Mouse (Mus musculus): ENCODE measurements around the gene Syngr1. TPM values are rescaled to one million over a fixed set of nuclear protein-coding genes. Genes with fewer than 3 reads are reported as not detected.

The Syngr1 gene
- total RNA-seq, 2 experiments from 2014 or later: 1.5 to 3.6 TPM

DNA sequence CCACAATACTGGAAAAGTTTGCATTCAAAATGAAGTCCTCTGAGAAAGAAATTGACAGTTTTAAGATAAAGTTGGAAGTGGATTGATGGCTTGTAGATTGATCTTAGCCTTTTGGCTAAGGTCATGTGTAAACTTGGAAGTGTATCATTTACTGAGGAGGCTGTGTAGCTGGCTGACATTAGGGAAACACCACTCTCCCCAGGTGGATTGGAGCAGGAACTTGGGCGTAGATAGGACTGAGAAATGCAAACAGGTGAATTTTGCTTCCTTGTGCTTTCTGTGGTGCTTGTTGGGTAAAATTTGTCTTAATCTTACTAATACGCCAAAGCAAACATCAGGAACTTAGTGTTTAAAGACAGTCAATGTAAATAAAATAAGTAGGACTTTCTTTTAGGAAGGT lies 49.2 kb downstream of the Syngr1 start:
- no peak for ATAC-seq (replicated peaks; ENCODE audit: poor library complexity)

DNA sequence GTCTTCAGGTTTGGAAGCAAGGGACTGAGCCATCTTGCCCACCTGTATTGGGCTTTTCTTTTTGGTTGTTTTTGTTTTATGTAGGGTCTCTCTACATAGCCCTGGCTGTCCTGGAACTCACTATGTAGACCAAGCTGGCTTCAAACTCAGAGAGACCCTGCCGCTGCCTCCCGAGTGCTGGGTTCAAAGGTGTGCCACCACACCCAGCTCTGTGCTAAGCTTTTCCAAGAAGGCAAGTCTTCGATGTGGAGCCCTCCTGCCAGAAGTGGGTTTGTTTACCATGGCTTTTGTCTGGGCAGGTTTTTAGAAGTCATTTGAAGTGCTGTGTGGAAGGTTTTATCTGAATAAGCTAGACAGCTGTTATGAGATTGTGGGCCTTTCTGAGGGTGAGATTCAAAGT lies 49.7 kb downstream of the Syngr1 start:
- no peak for ATAC-seq (replicated peaks; ENCODE audit: poor library complexity)

DNA sequence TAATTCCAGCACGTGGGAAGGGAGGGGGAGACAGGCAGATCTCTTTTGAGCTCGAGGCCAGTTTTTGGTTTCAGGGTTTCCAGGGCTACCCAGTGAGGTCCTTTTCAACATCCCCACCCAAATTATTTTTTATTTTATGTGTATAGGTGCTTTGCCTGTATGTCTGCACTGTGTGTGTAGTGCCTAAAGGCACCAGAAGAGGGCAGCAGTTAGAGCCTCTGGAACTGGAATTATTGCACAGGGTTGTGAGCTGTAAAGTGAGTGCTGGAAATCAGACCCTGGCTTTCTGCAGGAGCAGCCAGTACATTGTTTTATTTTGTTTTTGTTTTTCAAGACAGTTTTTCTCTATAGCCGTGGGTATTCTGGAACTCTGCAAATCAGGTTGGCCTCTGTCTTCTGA lies 51.0 kb downstream of the Syngr1 start:
- ATAC-seq (replicated peaks; ENCODE audit: poor library complexity): no peak

DNA sequence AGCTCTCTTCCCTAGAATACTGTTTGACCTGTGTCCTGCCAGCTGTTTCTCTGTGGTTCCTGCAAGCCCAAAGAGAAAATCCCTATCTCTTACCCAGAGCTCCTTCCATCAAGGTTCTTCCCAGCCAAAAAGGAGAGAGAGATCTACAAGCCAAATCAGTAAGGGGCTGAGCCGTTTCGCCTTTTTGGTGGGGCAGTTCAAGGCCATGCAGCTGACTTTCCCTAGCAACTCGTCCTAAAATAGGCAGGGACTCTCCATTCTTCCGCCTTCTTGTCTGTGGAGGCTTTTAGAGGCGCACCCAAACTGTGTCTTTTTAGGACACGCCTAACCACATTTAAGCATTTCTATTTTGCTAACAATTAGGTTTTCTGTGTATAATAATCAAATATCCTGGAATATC lies 52.6 kb downstream of the Syngr1 start:
- ATAC-seq (replicated peaks; ENCODE audit: poor library complexity): no peak

DNA sequence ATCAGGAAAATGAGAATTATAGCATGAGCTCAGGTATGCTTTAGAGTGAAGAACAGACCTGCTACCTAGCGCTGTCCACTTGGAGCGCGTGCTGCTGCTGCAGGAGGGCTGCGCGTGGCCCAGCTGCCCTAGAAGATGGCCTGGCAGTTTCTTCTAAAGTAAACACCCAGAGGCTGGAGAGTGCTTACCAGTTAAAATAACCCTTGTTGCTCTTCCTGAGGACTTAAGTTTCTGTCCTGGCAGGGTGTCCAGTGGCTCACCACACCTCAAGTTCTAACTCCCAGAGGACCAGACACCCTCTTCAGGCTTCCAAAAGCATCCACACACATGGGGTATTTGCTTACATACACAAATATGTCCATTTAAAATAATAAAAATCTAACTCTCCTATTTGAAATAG lies 54.3 kb downstream of the Syngr1 start:
- ATAC-seq (replicated peaks; ENCODE audit: poor library complexity): no peak

DNA sequence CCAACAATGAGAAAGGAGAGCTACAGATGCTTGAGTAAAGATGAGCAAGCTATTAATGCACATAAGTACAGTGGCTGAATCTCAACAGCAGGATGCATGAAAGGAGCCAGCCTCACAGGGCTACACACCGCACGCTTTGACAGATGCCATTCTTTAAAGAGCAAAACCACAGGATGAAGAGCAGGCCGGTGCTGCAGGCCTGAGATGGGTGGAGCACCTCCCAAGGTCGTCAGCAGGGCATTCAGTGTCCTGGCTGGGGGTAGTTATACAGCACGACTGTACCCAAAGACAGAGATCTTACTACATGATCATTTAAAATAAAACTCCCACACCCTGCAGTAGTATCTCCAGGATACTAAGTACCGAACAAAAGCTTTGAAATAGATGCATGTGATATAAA lies 55.0 kb downstream of the Syngr1 start:
- 0 out of 2 replicates have a peak, but pooled peaks have one; percentile 11 for ATAC-seq (replicated peaks; ENCODE audit: poor library complexity)

DNA sequence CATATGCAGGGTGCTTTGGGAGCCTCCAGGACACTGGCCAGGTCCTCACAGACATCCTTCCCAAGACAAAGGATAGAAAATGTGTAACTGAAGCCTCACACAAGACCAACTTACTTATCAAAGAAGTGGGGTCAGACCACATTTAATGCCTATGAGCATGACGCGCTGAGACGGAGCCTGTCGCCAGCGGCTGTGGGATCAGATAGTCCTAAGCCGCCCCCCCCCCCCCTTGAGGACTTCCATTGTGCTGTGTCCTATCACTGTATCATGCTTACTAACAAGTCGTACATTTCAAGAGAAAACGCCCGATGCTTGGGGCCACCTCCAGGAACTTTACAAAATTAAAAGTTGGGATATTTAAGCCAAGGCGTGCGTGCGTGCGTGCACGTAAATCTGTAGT lies 56.0 kb downstream of the Syngr1 start:
- peak; percentile 54 for ATAC-seq (replicated peaks; ENCODE audit: poor library complexity)

DNA sequence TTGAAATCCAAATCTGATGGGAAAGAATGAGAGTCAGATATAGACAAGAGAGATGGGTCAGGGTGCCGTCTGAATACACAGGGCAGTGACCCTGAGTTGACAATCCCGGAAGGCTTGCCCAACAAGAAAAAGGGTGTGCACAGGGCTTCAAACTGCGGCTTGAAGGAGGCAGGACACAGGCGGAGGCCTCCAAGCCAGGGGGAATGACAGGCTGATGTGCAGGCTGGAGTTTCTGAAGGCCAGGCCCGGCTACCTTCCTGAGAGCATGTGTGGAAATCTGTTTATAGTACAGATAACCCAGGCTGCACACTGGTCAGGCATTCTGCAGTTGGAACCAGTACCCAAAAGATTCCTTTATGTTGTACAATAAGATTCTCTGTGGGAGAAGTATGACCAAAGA lies 56.4 kb downstream of the Syngr1 start:
- no peak for ATAC-seq (replicated peaks; ENCODE audit: poor library complexity)

DNA sequence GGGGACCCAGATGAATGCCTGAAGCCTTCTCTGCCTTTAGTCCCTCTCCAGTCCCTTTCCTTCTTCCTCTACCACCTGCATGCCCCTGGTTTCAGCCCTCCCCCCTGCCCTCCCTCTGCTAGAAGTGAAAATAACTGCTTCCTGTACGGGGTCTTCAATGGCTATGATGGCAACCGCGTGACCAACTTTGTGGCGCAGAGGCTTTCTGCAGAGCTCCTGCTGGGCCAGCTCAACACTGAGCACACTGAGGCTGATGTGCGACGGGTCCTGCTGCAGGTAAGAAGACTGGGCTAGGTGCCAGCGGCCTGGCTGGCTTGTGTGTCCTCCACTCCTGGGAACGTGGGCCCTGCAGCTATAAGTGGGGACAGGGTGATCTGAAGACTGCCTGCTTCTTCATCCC lies 57.4 kb downstream of the Syngr1 start:
- ATAC-seq (replicated peaks; ENCODE audit: poor library complexity): no peak

DNA sequence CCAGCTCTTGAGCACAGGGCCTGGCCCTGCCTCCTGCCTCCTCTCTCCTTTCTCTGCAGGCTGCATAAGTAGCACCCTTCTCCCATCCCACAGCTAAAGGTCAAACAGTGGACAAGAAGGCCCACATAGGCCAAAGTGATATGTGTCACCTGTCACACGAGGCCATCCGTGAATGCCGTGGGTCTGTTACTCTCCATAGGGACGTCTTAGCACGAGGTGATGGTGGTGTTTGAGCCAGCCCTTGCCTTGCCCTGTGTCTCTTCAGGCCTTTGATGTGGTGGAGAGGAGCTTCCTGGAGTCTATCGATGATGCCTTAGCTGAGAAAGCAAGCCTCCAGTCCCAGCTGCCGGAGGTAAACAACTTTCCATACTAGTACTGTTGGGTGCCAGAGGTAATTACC lies 58.4 kb downstream of the Syngr1 start:
- ATAC-seq (replicated peaks; ENCODE audit: poor library complexity): no peak

DNA sequence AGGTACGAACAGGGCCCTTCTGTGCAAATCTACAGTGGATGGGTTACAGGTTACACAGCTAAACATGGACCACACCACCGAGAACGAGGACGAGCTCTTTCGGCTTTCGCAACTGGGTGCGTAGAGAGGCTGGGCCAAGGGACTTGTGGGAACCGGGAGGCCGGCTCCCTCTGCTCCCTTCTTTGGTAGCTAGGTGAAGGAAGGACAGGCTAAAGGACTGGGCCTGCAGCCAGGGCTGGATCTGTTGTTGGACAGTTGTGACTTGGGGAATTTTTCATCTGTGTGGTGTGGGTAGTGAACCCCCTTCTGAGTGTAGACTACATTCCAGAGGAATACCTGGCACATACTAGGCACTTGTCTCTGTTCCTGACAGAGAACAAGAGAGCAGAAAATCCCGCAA lies 61.5 kb downstream of the Syngr1 start:
- ATAC-seq (replicated peaks; ENCODE audit: poor library complexity): no peak

DNA sequence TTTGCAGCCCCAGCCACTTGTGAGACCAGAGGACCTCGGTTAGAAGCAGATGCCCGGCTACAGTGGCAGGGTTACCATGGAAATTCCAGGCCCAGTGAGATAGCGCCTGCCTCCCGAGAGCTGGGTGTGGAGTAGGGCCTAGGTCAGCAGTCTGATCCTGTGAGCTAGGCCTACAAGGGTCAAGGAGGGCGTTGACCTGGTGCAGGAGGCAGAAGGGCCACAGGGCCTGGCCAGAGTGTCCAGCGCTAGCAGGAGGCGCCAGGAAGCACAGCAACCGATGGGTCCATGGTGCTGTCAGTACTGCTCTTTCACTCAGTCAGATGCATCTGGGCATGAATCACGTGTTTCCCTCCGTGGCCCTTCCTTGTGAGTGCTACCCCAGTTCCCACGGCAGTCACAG lies 62.6 kb downstream of the Syngr1 start:
- no peak for ATAC-seq (replicated peaks; ENCODE audit: poor library complexity)

DNA sequence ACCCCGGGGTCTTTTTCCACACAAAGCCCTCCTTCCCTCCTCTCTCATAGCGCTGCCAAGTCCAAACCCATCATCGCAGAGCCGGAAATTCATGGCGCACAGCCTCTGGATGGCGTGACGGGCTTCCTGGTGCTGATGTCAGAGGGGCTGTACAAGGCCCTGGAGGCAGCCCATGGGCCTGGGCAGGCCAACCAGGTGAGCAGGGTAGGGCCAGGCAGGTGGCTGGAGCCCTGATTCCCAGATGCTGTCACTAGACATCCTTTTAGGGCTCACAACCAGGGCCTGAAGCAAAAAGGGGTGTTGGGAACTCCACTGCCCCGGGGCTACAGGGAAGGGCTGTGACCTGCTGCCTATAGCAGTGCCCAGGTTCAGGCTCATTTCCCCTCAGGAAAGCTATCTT lies 64.6 kb downstream of the Syngr1 start:
- ATAC-seq (replicated peaks; ENCODE audit: poor library complexity): no peak

DNA sequence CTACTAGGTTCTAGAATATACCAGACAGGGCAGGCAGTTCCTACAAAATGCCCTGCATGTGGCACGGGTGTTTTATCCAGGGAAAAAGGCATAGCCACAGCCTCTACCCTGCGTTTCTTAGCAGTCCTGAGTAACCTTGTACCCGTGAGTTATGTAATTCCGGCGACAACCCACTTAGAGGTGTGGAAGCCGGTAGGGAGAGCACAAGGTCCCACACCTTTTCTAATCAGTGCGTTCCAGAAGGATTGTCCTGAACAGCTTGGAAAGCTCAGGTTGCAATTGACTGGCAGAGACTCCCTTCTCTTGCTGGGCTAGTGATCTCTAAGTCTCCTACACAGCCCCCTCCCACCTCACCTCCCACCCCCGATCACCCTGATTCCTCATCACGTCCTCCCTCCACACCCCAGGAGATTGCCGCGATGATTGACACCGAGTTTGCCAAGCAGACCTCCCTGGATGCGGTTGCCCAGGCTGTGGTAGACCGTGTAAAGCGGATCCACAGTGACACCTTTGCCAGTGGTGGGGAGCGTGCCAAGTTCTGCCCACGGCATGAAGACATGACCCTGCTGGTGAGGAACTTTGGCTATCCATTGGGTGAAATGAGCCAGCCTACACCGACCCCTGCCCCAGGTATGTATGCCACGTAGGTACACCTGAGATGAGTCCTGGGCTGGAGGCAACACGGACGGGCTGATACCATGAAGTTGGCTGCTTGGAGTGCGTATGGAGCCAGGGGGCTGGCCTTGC lies 66.2 kb downstream of the Syngr1 start:
- ATAC-seq (replicated peaks; ENCODE audit: poor library complexity): no peak

DNA sequence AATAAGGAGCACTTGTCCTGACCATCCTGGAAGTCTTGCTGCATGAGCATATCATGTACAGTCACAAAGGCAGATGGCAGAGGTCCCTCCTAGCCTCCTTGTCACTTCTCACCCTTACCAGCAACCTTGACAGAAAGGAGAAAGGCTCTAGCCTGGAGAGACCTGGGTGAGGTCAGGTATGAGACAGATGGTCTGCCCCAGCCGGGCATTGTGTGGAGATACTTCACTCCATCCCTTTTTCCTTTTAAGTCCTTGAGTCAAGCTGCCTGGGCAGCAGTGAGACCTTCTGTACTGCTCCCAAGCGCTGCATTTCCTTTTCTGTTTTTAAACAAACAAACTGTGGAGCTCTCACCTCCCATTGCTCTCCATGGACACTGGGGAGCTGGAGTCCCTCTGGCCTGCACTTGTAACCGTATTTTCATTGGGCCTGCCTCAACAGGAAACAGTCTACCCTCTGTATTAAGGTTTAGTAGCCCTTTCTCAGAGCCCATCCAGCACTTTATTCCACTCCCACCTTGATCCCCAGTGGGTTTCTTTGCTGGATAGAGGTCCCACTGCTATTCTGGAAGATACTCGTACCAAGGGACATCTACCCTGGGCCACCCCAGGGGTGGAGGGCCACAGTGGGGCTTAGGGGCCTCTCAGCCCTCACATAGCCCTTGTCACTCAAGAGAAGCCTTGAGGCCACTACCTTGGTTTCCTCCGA lies 67.0 kb downstream of the Syngr1 start:
- ATAC-seq (replicated peaks; ENCODE audit: poor library complexity): no peak

DNA sequence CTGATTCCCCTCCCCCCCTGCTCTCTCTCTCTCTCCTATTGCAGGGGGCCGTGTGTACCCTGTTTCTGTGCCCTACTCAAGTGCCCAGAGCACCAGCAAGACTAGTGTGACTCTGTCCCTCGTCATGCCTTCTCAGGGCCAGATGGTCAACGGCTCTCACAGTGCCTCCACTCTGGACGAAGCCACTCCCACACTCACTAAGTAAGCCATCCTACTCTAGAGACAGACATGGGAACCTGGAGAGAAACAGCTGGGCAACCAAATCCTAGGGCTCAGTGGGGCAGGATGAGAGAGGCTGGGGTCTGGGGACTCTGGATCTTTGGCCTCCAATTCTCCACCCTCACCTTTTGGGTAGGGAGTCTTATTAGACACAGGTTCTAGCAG lies 67.6 kb downstream of the Syngr1 start:
- ATAC-seq (replicated peaks; ENCODE audit: poor library complexity): no peak

DNA sequence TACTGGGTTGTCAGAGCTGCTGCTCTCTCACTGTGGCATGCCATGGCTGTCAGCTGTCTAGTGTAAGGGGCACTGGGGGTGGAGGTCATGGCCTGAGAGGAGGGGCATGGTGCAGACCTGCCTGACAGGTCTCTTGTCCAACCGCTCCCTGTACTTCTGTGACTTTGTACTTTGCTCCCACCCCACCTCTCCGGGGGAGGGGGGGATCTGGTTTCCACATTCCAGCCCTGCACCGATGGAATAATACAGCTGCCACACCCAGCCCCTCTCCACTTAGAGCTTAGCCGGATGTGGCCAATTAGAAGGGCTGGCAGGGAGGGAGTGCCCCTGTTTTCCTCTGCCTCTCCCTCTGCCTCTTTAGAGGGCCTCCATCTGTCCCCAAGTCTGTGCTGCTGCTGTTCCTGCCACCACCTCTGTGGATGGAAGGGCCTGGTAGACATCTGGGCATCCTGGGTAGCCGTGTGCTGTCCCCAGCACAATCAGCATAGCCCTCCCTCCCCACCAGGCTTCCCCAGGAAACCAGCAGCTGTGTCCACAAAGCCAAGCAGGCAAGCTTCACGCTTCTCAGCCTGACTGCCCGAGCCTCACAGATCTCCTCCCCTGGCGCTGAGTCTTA lies 68.3 kb downstream of the Syngr1 start:
- no peak for ATAC-seq (replicated peaks; ENCODE audit: poor library complexity)

DNA sequence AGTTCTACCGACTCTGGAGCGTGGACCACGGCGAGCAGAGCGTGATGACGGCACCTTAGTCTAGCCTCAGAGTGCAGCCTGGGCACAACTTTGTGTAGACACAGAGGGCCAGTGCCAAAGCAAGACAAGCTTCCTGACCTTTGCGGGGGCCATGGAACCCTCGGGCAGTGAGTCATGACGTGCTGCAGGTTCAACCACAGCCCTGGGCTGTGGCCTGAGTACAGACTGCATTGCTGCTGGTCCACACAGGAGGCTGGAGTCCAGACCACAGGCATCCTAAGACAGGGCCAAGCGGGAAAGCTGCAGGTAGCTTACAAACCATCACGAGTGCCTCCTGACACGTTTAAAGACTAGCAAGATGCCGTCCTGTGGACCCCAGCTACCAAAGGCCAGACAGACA lies 69.1 kb downstream of the Syngr1 start:
- no peak for ATAC-seq (replicated peaks; ENCODE audit: poor library complexity)

DNA sequence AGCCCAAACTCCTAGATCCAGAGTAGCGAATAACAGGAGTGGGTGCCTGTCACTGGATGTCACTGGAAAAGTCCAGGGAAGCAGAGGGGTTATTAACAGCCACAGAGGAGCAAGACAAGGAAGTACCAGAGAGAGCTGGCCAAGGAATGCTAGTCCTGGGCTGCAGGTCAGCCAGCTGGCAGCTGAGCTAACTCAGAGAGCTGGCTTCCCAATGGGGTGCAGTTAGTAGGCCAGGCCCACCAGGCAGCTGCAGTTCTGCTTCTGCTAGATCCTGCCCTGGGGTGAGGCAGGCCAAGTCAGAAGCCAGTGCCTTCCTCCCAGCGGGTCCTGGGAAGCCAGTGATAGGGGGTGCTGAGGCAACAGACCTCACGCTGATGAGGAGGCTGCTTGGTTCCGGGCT lies 69.6 kb downstream of the Syngr1 start:
- ATAC-seq (replicated peaks; ENCODE audit: poor library complexity): no peak

DNA sequence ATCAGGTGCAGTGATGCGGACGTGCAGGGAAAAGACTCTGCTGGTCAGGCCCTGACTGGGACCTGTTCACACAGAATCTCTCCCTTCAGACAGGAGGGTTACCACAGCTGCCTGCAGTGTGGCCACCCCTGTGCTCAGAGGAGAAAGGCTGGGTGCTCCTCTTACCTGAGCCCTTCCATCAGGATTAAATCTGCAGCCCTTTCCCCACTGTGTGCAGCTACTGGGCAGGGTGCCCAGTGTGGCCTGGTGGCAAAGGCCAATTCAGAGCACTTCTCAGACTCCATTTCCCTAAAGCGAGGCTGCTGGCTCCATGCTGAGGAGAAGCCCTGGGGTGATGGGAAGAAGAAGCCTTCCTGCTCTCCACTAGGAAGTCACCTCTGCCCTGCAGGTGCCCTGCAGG lies 70.1 kb downstream of the Syngr1 start:
- no peak for ATAC-seq (replicated peaks; ENCODE audit: poor library complexity)

DNA sequence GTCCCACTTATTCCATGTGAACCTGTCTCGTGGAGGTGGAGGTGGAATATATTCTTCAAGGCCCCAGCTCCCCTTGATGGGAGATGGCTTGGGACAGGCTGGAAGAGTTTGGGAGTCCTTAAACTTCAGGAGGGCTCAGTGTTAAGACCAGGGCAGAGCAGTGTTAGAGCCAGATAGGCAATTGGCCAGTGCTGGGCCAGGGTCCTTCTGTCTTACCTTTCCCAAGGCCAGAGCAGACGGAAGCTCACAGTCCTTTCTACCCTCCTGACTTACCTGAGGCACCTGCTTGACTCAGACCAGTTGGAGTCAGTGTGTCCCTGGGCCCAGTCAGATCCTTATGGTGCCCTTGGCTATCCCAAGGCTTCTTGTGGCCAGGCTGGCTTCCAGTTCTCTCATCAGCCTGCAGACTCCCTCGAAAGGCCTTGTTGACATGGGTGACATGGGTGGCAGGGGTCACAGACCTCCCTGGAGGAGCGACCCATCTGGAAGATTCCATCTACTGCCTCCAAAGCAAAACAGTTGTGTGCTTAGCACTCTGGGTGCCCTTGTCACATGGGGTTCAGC lies 71.3 kb downstream of the Syngr1 start:
- no peak for ATAC-seq (replicated peaks; ENCODE audit: poor library complexity)

DNA sequence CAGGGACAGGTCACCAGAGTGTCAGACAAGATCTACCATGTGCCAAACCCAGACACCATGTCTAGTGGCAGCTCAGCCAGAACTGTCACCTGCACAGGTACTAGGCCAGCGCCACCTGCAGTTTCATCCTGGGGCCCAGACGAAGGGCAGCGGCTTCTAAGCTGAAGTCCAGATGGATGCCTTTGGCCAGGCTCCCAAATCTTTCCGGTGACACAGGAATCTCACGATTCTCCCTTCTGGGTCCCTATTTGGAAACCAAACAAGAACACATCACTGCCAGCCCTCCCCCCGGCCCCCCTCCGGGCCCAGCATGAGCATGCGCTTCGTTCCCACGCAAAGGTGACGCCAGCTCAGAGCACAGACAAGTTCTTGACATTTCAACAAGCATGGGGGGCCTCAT lies 72.1 kb downstream of the Syngr1 start:
- ATAC-seq (replicated peaks; ENCODE audit: poor library complexity): no peak

All from megakaryocyte progenitor cell, adult 5-6 weeks (primary cell).